Mouse (Mus musculus) midbrain, postnatal 0 days (tissue): ENCODE measurements at regions not wholly inside any gene's neighbourhood (a gene's known extent, or its start where the extent isn't known, plus 50 kb on each side); places are given as distances from the start of the nearest gene placed in this dataset.

Source experiments
- ATAC-seq: fragments of 200-750 bp; cut with Nextera tagmentation; 2 replicates; pipeline ENCODE4 v1.8.0; 2017; ENCODE audit warnings: moderate number of reproducible peaks, mild to moderate bottlenecking, moderate TSS enrichment, moderate library complexity; ENCODE audit not compliant: low FRiP score
- DNase-seq: peaks from one replicate; pipeline ENCODE4 v3.0.0-alpha.2; 2015; ENCODE audit warnings: low spot score
- H3K27ac ChIP-seq: fragments of 300-500 bp; sonication (generic); 2 replicates; pipeline ENCODE4 v1.5.1; 2014; ENCODE audit warnings: low read depth, mild to moderate bottlenecking, low read length, mixed read lengths
- H3K27me3 ChIP-seq: fragments of 300-500 bp; sonication (generic); 2 replicates; pipeline ENCODE4 v1.6.1; 2014; ENCODE audit warnings: low read length, control low read depth, mixed read lengths; ENCODE audit not compliant: insufficient read depth
- H3K36me3 ChIP-seq: fragments of 300-500 bp; sonication (generic); 2 replicates; pipeline ENCODE4 v1.6.1; 2014; ENCODE audit warnings: low read length, control low read depth, mixed read lengths; ENCODE audit not compliant: insufficient read depth
- H3K4me1 ChIP-seq: fragments of 300-500 bp; sonication (generic); 2 replicates; pipeline ENCODE4 v1.6.1; 2014; ENCODE audit warnings: mild to moderate bottlenecking, control low read depth, antibody characterized with exemption, low read length, mixed read lengths; ENCODE audit not compliant: insufficient read depth
- H3K4me2 ChIP-seq: fragments of 300-500 bp; sonication (generic); 2 replicates; pipeline ENCODE4 v1.6.1; 2014; ENCODE audit warnings: low read depth, mild to moderate bottlenecking, low read length, mixed read lengths; ENCODE audit not compliant: poor library complexity, severe bottlenecking
- H3K4me3 ChIP-seq: fragments of 300-500 bp; sonication (generic); 2 replicates; pipeline ENCODE4 v1.5.1; 2014; ENCODE audit warnings: low read depth, mild to moderate bottlenecking, low read length, moderate library complexity
- H3K9ac ChIP-seq: fragments of 300-500 bp; sonication (generic); replicated peaks from 2 replicates; pipeline ENCODE4 v1.6.1; 2014; ENCODE audit warnings: mild to moderate bottlenecking, low read length, moderate library complexity, mixed read lengths; ENCODE audit not compliant: poor library complexity, severe bottlenecking
- H3K9me3 ChIP-seq: fragments of 300-500 bp; sonication (generic); 2 replicates; pipeline ENCODE4 v1.6.1; 2016; ENCODE audit warnings: low read length, control low read depth
- CTCF ChIP-seq: IDR thresholded peaks from 2 replicates; pipeline ENCODE4 v1.5.1; 2016; ENCODE audit warnings: antibody characterized with exemption, mild to moderate bottlenecking
- WGBS: fragments of 180-500 bp; shearing (Covaris S2); extraction: QIAGEN DNeasy Blood & Tissue Kit; methylation state at CpG from one replicate; pipeline ENCODE4 v1.1.7; 2014; 5-methylcytosine and 5-hydroxymethylcytosine counted together

GRCm38 (mm10) chr12:26635665-26636241, 166.7 kb downstream of the Cmpk2 start:
- no peak for TF ChIP-seq CTCF
- 19% methylated on average over 4 of the region's 4 CpGs for WGBS
- H3K27me3 ChIP-seq = no peaks in the 10 kb centered on the region
- H3K27ac ChIP-seq = no peak overlapping the region
- H3K4me1 ChIP-seq = 0 out of 2 replicates have a peak, but pooled peaks cover 8% of the 10 kb centered on the region
- no peak overlapping the region for H3K4me2 ChIP-seq
- H3K36me3 ChIP-seq = no peaks in the 10 kb centered on the region
- H3K9me3 ChIP-seq = no peaks in the 10 kb centered on the region
- H3K4me3 ChIP-seq = no peak overlapping the region
- ATAC-seq (no peak), DNase-seq (no peak)
- H3K9ac ChIP-seq = no peak overlapping the region

GRCm38 (mm10) chr12:26635253-26635652, 166.2 kb downstream of the Cmpk2 start:
- H3K4me2 ChIP-seq = no peak overlapping the region
- 0 out of 2 replicates have a peak, but pooled peaks cover 8% of the 10 kb centered on the region for H3K4me1 ChIP-seq
- H3K4me3 ChIP-seq = no peak overlapping the region
- 29% methylated on average over 3 of the region's 3 CpGs for WGBS
- no peak overlapping the region for H3K9ac ChIP-seq
- H3K9me3 ChIP-seq = no peaks in the 10 kb centered on the region
- DNase-seq (peak; percentile 71), ATAC-seq (no peak)
- H3K36me3 ChIP-seq = no peaks in the 10 kb centered on the region
- H3K27me3 ChIP-seq = no peaks in the 10 kb centered on the region
- no peak for TF ChIP-seq CTCF
- H3K27ac ChIP-seq = no peak overlapping the region

GRCm38 (mm10) chr12:26631795-26632122, 162.8 kb downstream of the Cmpk2 start:
- 0 out of 2 replicates have a peak, but pooled peaks cover 8% of the 10 kb centered on the region for H3K4me1 ChIP-seq
- no peak for TF ChIP-seq CTCF
- no peaks in the 10 kb centered on the region for H3K9me3 ChIP-seq
- 0 out of 2 replicates have a peak overlapping the region, but pooled peaks have one; percentile 0 for H3K9ac ChIP-seq
- ATAC-seq (peak; percentile 68), DNase-seq (peak; percentile 74)
- WGBS = 4% methylated on average over 1 of the region's 1 CpGs
- H3K36me3 ChIP-seq = no peaks in the 10 kb centered on the region
- H3K27ac ChIP-seq = peak overlapping the region; percentile 52; the same call in 1 of the 2 replicates
- no peak overlapping the region for H3K4me3 ChIP-seq
- no peaks in the 10 kb centered on the region for H3K27me3 ChIP-seq
- no peak overlapping the region for H3K4me2 ChIP-seq

GRCm38 (mm10) chr12:26631111-26631794, 162.2 kb downstream of the Cmpk2 start:
- 8% methylated on average over 4 of the region's 4 CpGs for WGBS
- peak; percentile 34 for ATAC-seq
- TF ChIP-seq CTCF = no peak

GRCm38 (mm10) chr12:26621135-26621932, 152.3 kb downstream of the Cmpk2 start:
- DNase-seq = no peak
- no peaks in the 10 kb centered on the region for H3K9me3 ChIP-seq
- H3K36me3 ChIP-seq = no peaks in the 10 kb centered on the region
- no peaks in the 10 kb centered on the region for H3K4me1 ChIP-seq
- WGBS = 62% methylated on average over 12 of the region's 12 CpGs
- H3K27ac ChIP-seq = no peak overlapping the region
- ATAC-seq = no peak
- no peak overlapping the region for H3K4me2 ChIP-seq
- no peak overlapping the region for H3K9ac ChIP-seq
- H3K4me3 ChIP-seq = no peak overlapping the region
- TF ChIP-seq CTCF = no peak
- no peaks in the 10 kb centered on the region for H3K27me3 ChIP-seq

More at GRCm38 (mm10) chr12:26631111-26631794, 162.2 kb downstream of the Cmpk2 start:
- Histone ChIP-seq H3K9ac (0 out of 2 replicates have a peak overlapping the region, but pooled peaks have one; percentile 0), H3K9me3 (no peaks in the 10 kb centered on the region), H3K4me2 (no peak overlapping the region), H3K27ac (peak overlapping the region; percentile 52; the same call in 1 of the 2 replicates), H3K27me3 (no peaks in the 10 kb centered on the region), H3K4me1 (0 out of 2 replicates have a peak, but pooled peaks cover 8% of the 10 kb centered on the region), H3K36me3 (no peaks in the 10 kb centered on the region), H3K4me3 (no peak overlapping the region)
- peak; percentile 57 for DNase-seq
